Mouse (Mus musculus): ENCODE measurements around the gene Amh. TPM values are rescaled to one million over a fixed set of nuclear protein-coding genes. Genes with fewer than 3 reads are reported as not detected.

Amh gene
- polyA plus RNA-seq, 1 experiment from 2014 or later: 0.07 TPM

DNA sequence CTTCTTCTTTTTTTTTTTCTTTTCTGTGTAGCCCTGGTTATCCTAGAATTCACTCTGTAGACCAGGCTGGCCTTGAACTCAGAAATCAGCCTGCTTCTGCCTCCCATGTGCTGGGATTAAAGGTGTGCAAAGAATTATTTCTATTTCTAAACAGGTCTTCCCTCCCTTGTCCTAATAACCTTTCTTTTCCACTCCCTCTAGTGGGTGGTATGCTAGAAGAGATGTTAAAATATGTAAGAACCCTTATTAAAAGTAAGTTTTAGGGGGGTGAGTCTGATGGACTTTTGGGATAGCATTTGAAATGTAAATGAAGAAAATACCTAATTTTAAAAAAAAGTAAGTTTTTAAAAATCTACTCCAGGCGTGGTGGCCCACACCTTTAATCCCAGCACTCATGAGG lies 18.3 kb downstream of the Amh start:
- Histone ChIP-seq H3K9ac (replicated peaks; ENCODE audit: low read depth) (no peak overlapping the region), H3K4me3 (ENCODE audit: low read depth, low read length) (no peak overlapping the region), H3K27ac (ENCODE audit: low read length) (no peak overlapping the region), H3K9me3 (ENCODE audit: low read length) (no peaks in the 10 kb centered on the region), H3K4me1 (ENCODE audit: insufficient read depth, low read depth, low read length) (no peaks in the 10 kb centered on the region), H3K36me3 (ENCODE audit: insufficient read depth, low read length) (no peaks in the 10 kb centered on the region), H3K4me2 (replicated peaks; ENCODE audit: low read depth, low read length) (no peak overlapping the region), H3K27me3 (replicated peaks; ENCODE audit: insufficient read depth, low read length) (no peaks in the 10 kb centered on the region)
- 83% methylated on average over 1 of the region's 1 CpGs for WGBS
- DNase-seq (ENCODE audit: low spot score) (no peak), ATAC-seq (no peak)
- TF ChIP-seq CTCF (IDR thresholded peaks at IDR 0.05) (no peak), EP300 (IDR thresholded peaks at IDR 0.05) (no peak)

DNA sequence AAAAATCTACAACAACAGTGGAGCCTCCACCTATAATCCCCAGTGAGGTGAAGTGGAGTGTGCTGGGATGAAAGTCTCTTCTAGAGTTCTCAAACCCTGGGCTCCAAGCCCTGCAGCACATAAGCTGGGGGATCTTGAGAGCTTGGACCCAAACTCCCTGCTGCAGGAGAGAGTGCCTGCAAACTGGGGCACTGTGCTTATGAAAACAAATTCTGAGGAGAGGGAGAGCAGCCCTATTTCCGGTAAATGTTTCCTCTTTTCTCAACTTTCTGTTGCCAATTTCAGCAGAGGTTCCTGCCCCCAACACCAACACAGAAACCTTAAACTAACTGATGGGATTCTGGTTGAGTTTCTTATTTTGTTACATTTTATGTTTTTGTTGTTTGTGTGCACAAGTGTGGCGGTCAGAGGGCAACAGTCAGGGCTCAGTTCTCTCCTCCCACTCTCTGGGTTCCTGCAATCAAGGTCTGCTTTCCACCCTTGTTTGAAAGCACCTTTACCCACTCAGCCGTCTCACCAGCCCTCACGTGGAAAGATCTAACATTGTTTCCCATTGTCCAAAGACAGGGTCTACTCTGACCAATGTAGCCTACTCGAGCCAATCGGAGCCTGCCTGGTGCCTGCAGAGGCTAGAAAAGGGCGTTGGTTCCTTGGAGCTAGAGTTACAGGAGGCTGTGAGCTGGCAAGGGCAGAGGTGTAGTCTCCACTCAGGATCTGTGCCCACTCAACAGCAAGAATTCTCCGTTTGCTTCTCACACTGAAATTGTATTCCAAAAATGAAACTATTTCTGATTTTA lies 19.0 kb downstream of the Amh start:
- Histone ChIP-seq H3K27ac (ENCODE audit: low read length) (no peak overlapping the region), H3K36me3 (ENCODE audit: insufficient read depth, low read length) (no peaks in the 10 kb centered on the region), H3K27me3 (replicated peaks; ENCODE audit: insufficient read depth, low read length) (no peaks in the 10 kb centered on the region), H3K9me3 (ENCODE audit: low read length) (no peaks in the 10 kb centered on the region), H3K4me2 (replicated peaks; ENCODE audit: low read depth, low read length) (no peak overlapping the region), H3K4me1 (ENCODE audit: insufficient read depth, low read depth, low read length) (no peaks in the 10 kb centered on the region), H3K4me3 (ENCODE audit: low read depth, low read length) (no peak overlapping the region), H3K9ac (replicated peaks; ENCODE audit: low read depth) (no peak overlapping the region)
- TF ChIP-seq CTCF (IDR thresholded peaks at IDR 0.05) (no peak), EP300 (IDR thresholded peaks at IDR 0.05) (no peak)
- no peak for DNase-seq (ENCODE audit: low spot score)
- WGBS: 44% methylated on average over 8 of the region's 8 CpGs
- no peak for ATAC-seq

DNA sequence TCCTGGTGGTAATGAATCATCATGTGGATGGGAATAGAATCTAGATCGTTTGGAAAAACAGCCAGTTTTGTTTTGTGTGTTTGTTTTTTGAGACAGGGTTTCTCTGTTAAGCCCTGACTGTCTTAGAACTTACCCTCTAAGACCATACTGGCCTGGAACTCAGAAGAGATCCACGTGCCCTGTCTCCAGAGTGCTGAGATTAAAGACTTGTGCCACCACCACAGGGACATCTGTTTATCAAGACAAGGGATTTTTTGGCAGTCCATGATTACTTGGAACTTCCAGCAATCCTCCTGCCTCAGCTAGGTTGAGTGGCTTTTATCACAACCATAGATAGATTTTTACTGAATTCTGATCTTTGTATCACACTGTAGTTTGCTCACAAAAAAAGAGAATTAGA lies 19.8 kb downstream of the Amh start:
- DNase-seq (ENCODE audit: low spot score) (no peak), ATAC-seq (no peak)
- Histone ChIP-seq H3K36me3 (ENCODE audit: insufficient read depth, low read length) (0 out of 2 replicates have a peak, but pooled peaks cover 4% of the 10 kb centered on the region), H3K4me1 (ENCODE audit: insufficient read depth, low read depth, low read length) (no peaks in the 10 kb centered on the region), H3K9ac (replicated peaks; ENCODE audit: low read depth) (no peak overlapping the region), H3K27ac (ENCODE audit: low read length) (no peak overlapping the region), H3K4me2 (replicated peaks; ENCODE audit: low read depth, low read length) (no peak overlapping the region), H3K9me3 (ENCODE audit: low read length) (no peaks in the 10 kb centered on the region), H3K4me3 (ENCODE audit: low read depth, low read length) (no peak overlapping the region), H3K27me3 (replicated peaks; ENCODE audit: insufficient read depth, low read length) (no peaks in the 10 kb centered on the region)
- 54% methylated on average over 2 of the region's 2 CpGs for WGBS
- TF ChIP-seq EP300 (IDR thresholded peaks at IDR 0.05): no peak
- TF ChIP-seq CTCF (IDR thresholded peaks at IDR 0.05): no peak

DNA sequence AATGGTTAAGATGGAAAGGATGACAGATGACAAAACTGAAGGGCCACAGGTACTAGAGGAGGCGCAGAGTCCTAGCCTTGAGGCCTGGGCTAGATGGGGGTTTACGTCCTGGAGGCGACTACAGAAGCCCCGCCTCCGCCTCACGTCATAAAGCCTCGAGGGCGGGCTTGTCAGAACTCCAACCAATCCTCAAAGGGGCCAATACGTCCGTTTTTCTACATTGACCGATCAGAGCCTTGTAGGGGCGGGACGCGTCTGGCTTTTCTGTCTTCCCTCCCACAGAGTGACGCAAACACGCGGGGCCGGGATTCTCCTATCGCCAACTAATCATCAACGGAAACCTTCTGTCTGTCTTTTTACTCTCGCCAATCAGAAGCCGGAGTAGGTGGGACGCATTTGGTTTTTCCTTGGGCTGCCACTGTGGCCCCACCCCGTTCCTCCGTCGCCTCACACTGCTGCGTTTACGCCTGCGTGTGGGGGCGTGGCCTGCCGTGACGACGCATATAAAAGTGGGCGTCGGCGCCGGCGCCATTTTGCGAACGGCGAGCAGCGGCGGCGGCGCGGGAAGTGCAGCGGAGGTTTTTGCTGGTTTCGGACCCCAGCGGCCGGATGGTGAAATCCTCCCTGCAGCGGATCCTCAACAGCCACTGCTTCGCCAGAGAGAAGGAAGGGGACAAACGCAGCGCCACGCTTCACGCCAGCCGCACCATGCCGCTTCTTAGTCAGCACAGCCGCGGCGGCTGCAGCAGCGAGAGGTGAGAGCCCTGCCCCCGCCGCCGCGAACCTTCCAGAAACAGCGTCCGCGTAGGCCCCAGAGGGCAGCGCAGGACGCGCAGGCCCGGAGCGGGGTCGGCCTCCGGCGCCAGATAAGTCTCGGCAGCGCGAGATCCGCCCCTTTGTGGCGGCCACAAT lies 21.4 kb downstream of the Amh start, which contains the start of gene Oaz1:
Gene Oaz1, plus strand, starts transcription at position 506 of the 912 bp plus-strand sequence.
- H3K27ac ChIP-seq (ENCODE audit: low read length): peak within 1 kb of the TSS; percentile 89
- no peak for TF ChIP-seq EP300 (IDR thresholded peaks at IDR 0.05)
- no peak; the same call in 1 of the 2 replicates for TF ChIP-seq CTCF (IDR thresholded peaks at IDR 0.05)
- ATAC-seq: peak; percentile 97
- H3K36me3 ChIP-seq (ENCODE audit: insufficient read depth, low read length): 0 out of 2 replicates have a peak, but pooled peaks cover 4% of the 10 kb centered on the region
- under 1% methylated on average over 73 of the region's 82 CpGs for WGBS
- peak within 1 kb of the TSS; percentile 92 for H3K9ac ChIP-seq (replicated peaks; ENCODE audit: low read depth)
- peak within 1 kb of the TSS; percentile 68 for H3K4me2 ChIP-seq (replicated peaks; ENCODE audit: low read depth, low read length)
- peak within 1 kb of the TSS; percentile 71 for H3K4me3 ChIP-seq (ENCODE audit: low read depth, low read length)
- DNase-seq (ENCODE audit: low spot score): peak; percentile 100
- H3K9me3 ChIP-seq (ENCODE audit: low read length): no peaks in the 10 kb centered on the region
- no peaks in the 10 kb centered on the region for H3K27me3 ChIP-seq (replicated peaks; ENCODE audit: insufficient read depth, low read length)
- no peaks in the 10 kb centered on the region for H3K4me1 ChIP-seq (ENCODE audit: insufficient read depth, low read depth, low read length)

DNA sequence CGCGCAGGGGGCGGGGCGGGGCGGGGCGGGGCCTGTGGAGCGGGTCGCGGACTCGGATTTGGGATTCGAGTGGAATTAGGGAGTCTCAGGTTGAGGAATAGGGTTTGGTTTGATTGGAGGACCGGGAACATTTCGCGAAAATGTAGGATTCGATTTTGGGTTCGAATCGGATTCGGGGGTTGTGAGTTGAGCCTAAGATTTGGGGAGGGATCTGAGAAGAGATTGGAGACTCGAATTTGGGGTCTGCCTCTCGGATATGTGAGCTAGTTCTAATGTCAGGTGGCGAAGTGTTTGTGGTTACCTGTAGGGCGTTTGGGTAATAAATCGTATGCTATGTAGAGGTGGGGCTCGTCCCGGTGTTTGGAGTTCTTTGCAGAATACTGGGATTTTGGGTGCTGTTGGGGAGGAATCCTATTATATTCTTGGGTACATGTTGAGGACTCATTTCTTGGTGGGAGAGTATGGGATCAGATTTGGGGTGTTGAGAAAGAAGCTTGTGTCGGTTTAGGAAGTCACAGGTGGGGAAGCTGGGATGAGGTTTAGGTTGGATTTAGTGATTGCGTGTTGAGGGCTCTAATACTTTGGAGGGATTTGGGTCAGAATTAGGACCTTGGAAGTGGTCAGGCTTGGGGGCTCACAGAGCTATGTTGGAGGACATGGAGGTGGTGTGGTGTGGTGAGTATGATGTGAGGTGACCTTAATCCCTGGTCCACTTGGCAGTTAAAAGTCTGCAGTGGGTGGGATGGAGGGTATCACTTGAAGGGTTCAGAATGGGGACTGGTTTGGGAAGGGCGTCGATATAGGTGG lies 22.2 kb downstream of the Amh start:
- Histone ChIP-seq H3K4me1 (ENCODE audit: insufficient read depth, low read depth, low read length) (no peaks in the 10 kb centered on the region), H3K4me3 (ENCODE audit: low read depth, low read length) (peak overlapping the region; percentile 71), H3K36me3 (ENCODE audit: insufficient read depth, low read length) (0 out of 2 replicates have a peak, but pooled peaks cover 4% of the 10 kb centered on the region), H3K9me3 (ENCODE audit: low read length) (no peaks in the 10 kb centered on the region), H3K9ac (replicated peaks; ENCODE audit: low read depth) (peak overlapping the region; percentile 92), H3K27ac (ENCODE audit: low read length) (peak overlapping the region; percentile 89), H3K4me2 (replicated peaks; ENCODE audit: low read depth, low read length) (peak overlapping the region; percentile 68), H3K27me3 (replicated peaks; ENCODE audit: insufficient read depth, low read length) (no peaks in the 10 kb centered on the region)
- TF ChIP-seq EP300 (IDR thresholded peaks at IDR 0.05): no peak
- no peak for TF ChIP-seq CTCF (IDR thresholded peaks at IDR 0.05)
- ATAC-seq (no peak), DNase-seq (ENCODE audit: low spot score) (no peak)
- WGBS: 4% methylated on average over 29 of the region's 29 CpGs

All from lung, postnatal 0 days (tissue).